Mouse (Mus musculus): Measurements from ENCODE around the gene Tiprl. TPM values are rescaled to one million over a fixed set of nuclear protein-coding genes. Genes with fewer than 3 reads are reported as not detected.

Gene Tiprl
- 94.0 TPM for total RNA-seq (2023)

GRCm38 (mm10) chr1:165236321-165237298 lies at the start of gene Tiprl:
Tiprl (minus strand) TSS chr1:165236996.

GRCm38 (mm10) chr1:165193880-165194661 lies 42.7 kb downstream of the Tiprl start, which contains the start of gene Sft2d2:
Sft2d2 (minus strand) TSS chr1:165194438.

Other genes starting within 250 kb of the Tiprl start
- gene Tbx19, start 76.2 kb downstream of the Tiprl start, total RNA-seq (2023): 0.34 TPM
- 30.6 TPM for gene Sft2d2, start 42.6 kb downstream of the Tiprl start, total RNA-seq (2023)
- gene Gpr161, start 58.8 kb upstream of the Tiprl start, total RNA-seq (2023): not detected
- gene Dcaf6, start 223.5 kb upstream of the Tiprl start, total RNA-seq (2023): 39.2 TPM
- gene Mpc2, start 223.6 kb upstream of the Tiprl start, total RNA-seq (2023): 32.0 TPM
- 1.7 TPM for gene Adcy10, start 248.2 kb upstream of the Tiprl start, total RNA-seq (2023)

All from CD8-positive naive resting alpha-beta T cell, adult 57 days (primary cell).